Mouse (Mus musculus) olfactory bulb, adult 2 months (tissue): ENCODE measurements around the gene Cfap73. TPM values are rescaled to one million over a fixed set of nuclear protein-coding genes. Genes with fewer than 3 reads are reported as not detected.

Experiments
- H3K27ac ChIP-seq: fragments of 200-500 bp; 2 replicates; pipeline ENCODE4 v1.5.1; 2012; ENCODE audit warnings: low read depth, low read length; ENCODE audit not compliant: insufficient read depth
- H3K4me1 ChIP-seq: fragments of 200-500 bp; 2 replicates; pipeline ENCODE4 v1.6.1; 2012; ENCODE audit warnings: low read length; ENCODE audit not compliant: control insufficient read depth, insufficient read depth
- H3K4me3 ChIP-seq: fragments of 200-500 bp; 2 replicates; pipeline ENCODE4 v1.5.1; 2012; ENCODE audit warnings: mild to moderate bottlenecking, low read depth, low read length, moderate library complexity; ENCODE audit not compliant: insufficient read depth
- CTCF ChIP-seq: fragments of 200-500 bp; IDR thresholded peaks from 2 replicates; pipeline ENCODE4 v1.5.1; 2012; ENCODE audit warnings: low read depth, mild to moderate bottlenecking, low read length, moderate library complexity; ENCODE audit not compliant: insufficient read depth
- POLR2A ChIP-seq: fragments of 200-500 bp; IDR thresholded peaks from 2 replicates; pipeline ENCODE4 v1.6.1; 2012; ENCODE audit warnings: mild to moderate bottlenecking, low read depth, low read length, moderate library complexity; ENCODE audit not compliant: insufficient read depth
- WGBS: fragments of 180-500 bp; shearing (Covaris S2); methylation state at CpG from one replicate; pipeline ENCODE4 v1.1.7; 2018; 5-methylcytosine and 5-hydroxymethylcytosine counted together
- polyA plus RNA-seq: library from polyadenylated mRNA; stranded (reverse); fragments of >200 nt; gene quantifications from 2 replicates; pipeline ENCODE4 v1.2.4, GENCODE M21; 2012; ENCODE audit warnings: low replicate concordance; ENCODE audit not compliant: missing spikeins, insufficient read depth, insufficient read length

The Cfap73 gene
- polyA plus RNA-seq, 1 experiment = not detected

- 88% methylated on average over 7 of the region's 7 CpGs for WGBS
These were observed 36.1 kb upstream of the Cfap73 start for GRCm38 (mm10) chr5:120670132-120670531.

GRCm38 (mm10) chr5:120668761-120669160, 34.7 kb upstream of the Cfap73 start:
- TF ChIP-seq POLR2A = no peak
- TF ChIP-seq CTCF = no peak
- Histone ChIP-seq H3K27ac (no peak overlapping the region), H3K4me1 (0 out of 2 replicates have a peak, but pooled peaks cover 3% of the 10 kb centered on the region), H3K4me3 (no peak overlapping the region)
- WGBS = 69% methylated on average over 7 of the region's 7 CpGs

More at GRCm38 (mm10) chr5:120670132-120670531, 36.1 kb upstream of the Cfap73 start:
- Histone ChIP-seq H3K4me3 (no peak overlapping the region), H3K27ac (no peak overlapping the region), H3K4me1 (0 out of 2 replicates have a peak, but pooled peaks cover 7% of the 10 kb centered on the region)
- no peak for TF ChIP-seq CTCF
- TF ChIP-seq POLR2A = no peak

- H3K27ac ChIP-seq = no peak overlapping the region
- H3K4me3 ChIP-seq = no peak overlapping the region
- TF ChIP-seq CTCF (no peak), POLR2A (no peak)
- WGBS = 60% methylated on average over 2 of the region's 2 CpGs
- H3K4me1 ChIP-seq = peaks cover 9% of the 10 kb centered on the region; the same call in 1 of the 2 replicates
These were observed 30.9 kb upstream of the Cfap73 start for GRCm38 (mm10) chr5:120664888-120665287.

- Histone ChIP-seq H3K4me1 (peaks cover 7% of the 10 kb centered on the region; the same call in 1 of the 2 replicates), H3K4me3 (no peak overlapping the region), H3K27ac (no peak overlapping the region)
- WGBS = 22% methylated on average over 5 of the region's 5 CpGs
- no peak for TF ChIP-seq POLR2A
These were observed 26.8 kb upstream of the Cfap73 start for GRCm38 (mm10) chr5:120660816-120661215.

GRCm38 (mm10) chr5:120656281-120656751, 22.3 kb upstream of the Cfap73 start:
- Histone ChIP-seq H3K27ac (no peak overlapping the region), H3K4me1 (peaks cover 14% of the 10 kb centered on the region; the same call in 1 of the 2 replicates), H3K4me3 (no peak overlapping the region)
- 83% methylated on average over 12 of the region's 12 CpGs for WGBS
- TF ChIP-seq CTCF (no peak), POLR2A (no peak)

GRCm38 (mm10) chr5:120653873-120654272, 19.8 kb upstream of the Cfap73 start:
- WGBS = 87% methylated on average over 2 of the region's 2 CpGs
- TF ChIP-seq POLR2A = no peak
- no peak for TF ChIP-seq CTCF
- Histone ChIP-seq H3K27ac (no peak overlapping the region), H3K4me1 (peaks cover 15% of the 10 kb centered on the region), H3K4me3 (no peak overlapping the region)

GRCm38 (mm10) chr5:120652915-120653701, 19.1 kb upstream of the Cfap73 start:
- H3K4me1 ChIP-seq = peaks cover 20% of the 10 kb centered on the region
- no peak overlapping the region for H3K4me3 ChIP-seq
- WGBS = 76% methylated on average over 28 of the region's 28 CpGs
- no peak overlapping the region for H3K27ac ChIP-seq
- no peak for TF ChIP-seq CTCF
- TF ChIP-seq POLR2A = no peak

- H3K4me3 ChIP-seq = no peak overlapping the region
- no peak overlapping the region for H3K27ac ChIP-seq
- peaks cover 25% of the 10 kb centered on the region for H3K4me1 ChIP-seq
- TF ChIP-seq CTCF = no peak
- no peak for TF ChIP-seq POLR2A
- 87% methylated on average over 5 of the region's 5 CpGs for whole genome bisulfite sequencing
These were observed 17.2 kb upstream of the Cfap73 start for GRCm38 (mm10) chr5:120651230-120651629.

GRCm38 (mm10) chr5:120649938-120650337, 15.9 kb upstream of the Cfap73 start:
- 26% methylated on average over 13 of the region's 13 CpGs for WGBS
- Histone ChIP-seq H3K4me3 (peak overlapping the region; percentile 45; the same call in 1 of the 2 replicates), H3K4me1 (peaks cover 25% of the 10 kb centered on the region), H3K27ac (no peak overlapping the region)
- TF ChIP-seq POLR2A = no peak
- TF ChIP-seq CTCF = no peak
